Mouse (Mus musculus) lung, embryonic 14.5 days (tissue): ENCODE measurements around the gene Vmn1r143. TPM values are rescaled to one million over a fixed set of nuclear protein-coding genes. Genes with fewer than 3 reads are reported as not detected.
"Not testable (repeated sequence)": the region's sequence is repeated elsewhere in the genome, so short reads cannot be mapped to it uniquely, and the experiment has no call there.

Experiments
- ATAC-seq: fragments of 200-750 bp; cut with Nextera tagmentation; 2 replicates; pipeline ENCODE4 v1.8.0; 2017; ENCODE audit warnings: mild to moderate bottlenecking, moderate TSS enrichment, moderate library complexity; ENCODE audit not compliant: insufficient read depth
- DNase-seq: peaks from one replicate; pipeline ENCODE4 v3.0.0-alpha.2; 2015
- H3K27ac ChIP-seq: fragments of 300-500 bp; sonication (generic); 2 replicates; pipeline ENCODE4 v1.5.1; 2014; ENCODE audit warnings: low read depth, mild to moderate bottlenecking, moderate library complexity
- H3K27me3 ChIP-seq: fragments of 300-500 bp; sonication (generic); 2 replicates; pipeline ENCODE4 v1.6.1; 2014; ENCODE audit warnings: low read length, control low read depth; ENCODE audit not compliant: insufficient read depth
- H3K36me3 ChIP-seq: fragments of 300-500 bp; sonication (generic); 2 replicates; pipeline ENCODE4 v1.6.1; 2014; ENCODE audit warnings: control low read depth; ENCODE audit not compliant: insufficient read depth
- H3K4me1 ChIP-seq: fragments of 300-500 bp; sonication (generic); 2 replicates; pipeline ENCODE4 v1.6.1; 2014; ENCODE audit warnings: antibody characterized with exemption, control low read depth; ENCODE audit not compliant: insufficient read depth
- H3K4me2 ChIP-seq: fragments of 300-500 bp; sonication (generic); 2 replicates; pipeline ENCODE4 v1.6.1; 2014; ENCODE audit warnings: mild to moderate bottlenecking
- H3K4me3 ChIP-seq: fragments of 300-500 bp; sonication (generic); 2 replicates; pipeline ENCODE4 v1.5.1; 2014; ENCODE audit warnings: low read depth, low read length
- H3K9ac ChIP-seq: fragments of 300-500 bp; sonication (generic); 2 replicates; pipeline ENCODE4 v1.6.1; 2014
- H3K9me3 ChIP-seq: fragments of 300-500 bp; sonication (generic); 2 replicates; pipeline ENCODE4 v1.6.1; 2016; ENCODE audit warnings: low read depth, low read length, control low read depth
- WGBS: fragments of 180-500 bp; shearing (Covaris S2); extraction: QIAGEN DNeasy Blood & Tissue Kit; methylation state at CpG from one replicate; pipeline ENCODE4 v1.1.7; 2014; 5-methylcytosine and 5-hydroxymethylcytosine counted together
- polyA plus RNA-seq: library from polyadenylated mRNA; unstranded; fragments of >200 nt; fragmentation: Nextera tagmentation; extraction: Ambion mirVana; gene quantifications from 2 replicates; pipeline ENCODE4 v1.2.1, GENCODE M21; 2014

The Vmn1r143 gene
- polyA plus RNA-seq = not detected in 2 replicates

- not testable (repeated sequence) for DNase-seq, H3K27ac ChIP-seq, H3K27me3 ChIP-seq, H3K4me3 ChIP-seq, ATAC-seq, H3K9ac ChIP-seq, H3K9me3 ChIP-seq, H3K36me3 ChIP-seq, H3K4me1 ChIP-seq, H3K4me2 ChIP-seq
- WGBS = no CpG with 5 or more reads among the region's 3 CpGs
Measured at GRCm38 (mm10) chr7:22189077-22189476, at the start of gene Vmn1r143. Vmn1r143 (plus strand) TSS chr7:22189377.

- not testable (repeated sequence) for H3K27me3 ChIP-seq, H3K4me1 ChIP-seq, H3K4me3 ChIP-seq, ATAC-seq, H3K36me3 ChIP-seq, H3K9me3 ChIP-seq, H3K27ac ChIP-seq, H3K4me2 ChIP-seq, DNase-seq, H3K9ac ChIP-seq
- no CpG with 5 or more reads among the region's 3 CpGs for WGBS
Measured at GRCm38 (mm10) chr7:22163935-22164334, 25.2 kb upstream of the Vmn1r143 start, which contains the start of gene Vmn1r142. Vmn1r142 (minus strand) TSS chr7:22164035.

GRCm38 (mm10) chr7:22201164-22201563 lies 12.0 kb downstream of the Vmn1r143 start, which contains the start of gene Gm8653:
Gm8653 (minus strand) TSS chr7:22201264.
- not testable (repeated sequence) for DNase-seq, ATAC-seq, H3K9ac ChIP-seq, H3K9me3 ChIP-seq, H3K36me3 ChIP-seq, H3K4me3 ChIP-seq, H3K4me2 ChIP-seq, H3K4me1 ChIP-seq, H3K27me3 ChIP-seq, H3K27ac ChIP-seq
- WGBS = no CpG with 5 or more reads among the region's 2 CpGs

- not testable (repeated sequence) for H3K36me3 ChIP-seq, H3K4me2 ChIP-seq, H3K27me3 ChIP-seq, DNase-seq, H3K9me3 ChIP-seq, ATAC-seq, H3K27ac ChIP-seq, H3K4me1 ChIP-seq, H3K4me3 ChIP-seq, H3K9ac ChIP-seq
- 19% methylated on average over 1 of the region's 2 CpGs for WGBS
Measured at GRCm38 (mm10) chr7:22229384-22229783, 40.2 kb downstream of the Vmn1r143 start, which contains the start of gene Gm8453. Gm8453 (minus strand) TSS chr7:22229484.

Other genes starting within 250 kb of the Vmn1r143 start
- not detected in 2 replicates for gene Vmn1r137, start 194.8 kb upstream of the Vmn1r143 start, polyA plus RNA-seq
- not detected in 2 replicates for gene Vmn1r138, start 160.5 kb upstream of the Vmn1r143 start, polyA plus RNA-seq
- not detected in 2 replicates for gene Gm6176, start 133.1 kb upstream of the Vmn1r143 start, polyA plus RNA-seq
- gene Vmn1r139, start 120.3 kb upstream of the Vmn1r143 start, polyA plus RNA-seq = not detected in 2 replicates
- not detected in 2 replicates for gene Gm16451, start 71.1 kb upstream of the Vmn1r143 start, polyA plus RNA-seq
- not detected in 2 replicates for gene Gm10666, start 54.6 kb upstream of the Vmn1r143 start, polyA plus RNA-seq
- gene Vmn1r142, start 25.3 kb upstream of the Vmn1r143 start, polyA plus RNA-seq = not detected in 2 replicates
- not detected in 2 replicates for gene Gm8653, start 11.9 kb downstream of the Vmn1r143 start, polyA plus RNA-seq
- not detected in 2 replicates for gene Gm8453, start 40.1 kb downstream of the Vmn1r143 start, polyA plus RNA-seq
- gene Gm4187, start 140.3 kb downstream of the Vmn1r143 start, polyA plus RNA-seq = not detected in 2 replicates
- not detected in 2 replicates for gene Gm8660, start 181.7 kb downstream of the Vmn1r143 start, polyA plus RNA-seq
- gene Vmn1r148, start 224.2 kb downstream of the Vmn1r143 start, polyA plus RNA-seq = not detected in 2 replicates
- not detected in 2 replicates for gene Vmn1r149, start 248.9 kb downstream of the Vmn1r143 start, polyA plus RNA-seq